Mouse (Mus musculus): ENCODE results near the gene Cldn3. TPM values are rescaled to one million over a fixed set of nuclear protein-coding genes. Genes with fewer than 3 reads are reported as not detected.

Cldn3 gene
- total RNA-seq, 2 experiments from 2014 or later: 0.22 TPM; not detected in 1

GRCm38 (mm10) chr5:134965473-134965851, 20.6 kb upstream of the Cldn3 start:
- intact Hi-C loops (cut with DNase I): loop anchor here (1.0 to 5.0 kb wide), 3 partner anchors 31 to 218 kb away; partner anchors contain the start of gene Eln
- DNase-seq: peak; percentile 72 to 75

GRCm38 (mm10) chr5:134965852-134966821, 19.9 kb upstream of the Cldn3 start:
- intact Hi-C loops (cut with DNase I): loop anchor here (1.0 to 5.0 kb wide), 3 partner anchors 32 to 219 kb away; partner anchors contain the start of gene Eln
- peak; percentile 32 to 52 for DNase-seq

DNA sequence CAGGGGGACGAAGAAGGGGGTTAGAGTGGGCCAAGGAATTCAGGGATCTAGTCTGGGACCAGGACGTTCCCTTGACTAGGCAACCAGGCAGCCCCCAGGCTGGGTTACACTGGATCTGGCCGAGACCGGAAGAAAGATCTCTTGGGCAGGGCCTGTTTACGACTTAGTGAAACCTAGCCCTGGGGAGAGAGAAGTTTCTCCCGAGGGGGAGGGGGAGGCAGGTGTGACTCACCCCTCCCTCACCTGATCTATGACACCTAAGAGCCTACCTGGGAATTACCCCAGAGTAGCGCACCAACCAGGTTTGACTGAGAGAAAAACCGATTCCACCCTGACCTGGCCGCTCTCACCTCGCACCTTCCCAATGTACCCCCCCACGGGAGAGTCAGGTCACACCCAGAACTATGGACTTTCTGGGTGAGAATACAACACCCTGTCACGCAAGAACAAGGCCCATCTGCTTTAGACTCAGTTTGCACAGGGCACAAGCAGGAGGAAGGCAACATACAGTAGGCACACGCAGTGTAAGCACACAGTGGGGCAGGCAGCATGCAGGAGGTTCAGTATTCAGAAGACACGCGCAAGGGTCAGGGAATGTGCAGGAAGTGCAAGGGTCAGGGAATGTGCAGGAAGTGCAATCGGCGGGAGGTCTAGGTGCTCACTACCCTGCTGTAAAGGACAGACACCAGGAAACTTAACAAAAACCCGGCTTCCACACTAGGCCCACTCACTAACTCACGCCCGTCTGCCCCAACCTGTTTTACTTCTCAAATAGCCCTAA, 18.7 kb upstream of the Cldn3 start:
- intact Hi-C loops (cut with DNase I): loop anchor here (5.0 kb wide), 1 partner anchor 220 kb away; the partner anchor contains the start of gene Eln
- no peak for DNase-seq

- no peak for DNase-seq
- intact Hi-C loops (cut with DNase I): no loop called here
Measured at GRCm38 (mm10) chr5:134970671-134971070, 15.3 kb upstream of the Cldn3 start.

DNA sequence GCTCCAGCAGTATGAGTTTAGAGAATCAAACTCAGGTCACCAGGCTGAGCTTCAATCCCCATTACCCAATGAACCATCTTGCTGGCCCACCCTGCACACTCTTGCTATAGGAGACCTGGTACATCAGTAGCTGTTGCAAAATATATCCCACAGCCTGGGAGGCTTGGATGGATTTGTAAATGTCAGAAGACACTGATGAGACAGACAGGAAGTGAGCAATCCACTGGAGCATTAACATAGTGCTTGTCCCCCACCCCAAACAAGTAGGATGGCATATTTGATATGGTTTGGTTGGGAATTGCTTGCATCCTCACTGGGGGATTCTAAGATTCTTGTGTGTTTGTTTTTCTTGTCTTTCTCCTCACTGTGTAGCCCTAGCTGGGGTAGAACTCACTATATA, 12.9 kb upstream of the Cldn3 start:
- no peak for DNase-seq
- intact Hi-C loops (cut with DNase I): no loop called here

- DNase-seq: no peak
- intact Hi-C loops (cut with DNase I): no loop called here
Measured at GRCm38 (mm10) chr5:134973526-134973925, 12.5 kb upstream of the Cldn3 start.

GRCm38 (mm10) chr5:134974294-134974693, 11.7 kb upstream of the Cldn3 start:
- DNase-seq: no peak
- intact Hi-C loops (cut with DNase I): no loop called here

GRCm38 (mm10) chr5:134974921-134975320, 11.1 kb upstream of the Cldn3 start:
- no peak for DNase-seq
- intact Hi-C loops (cut with DNase I): no loop called here

GRCm38 (mm10) chr5:134976164-134976563, 9.8 kb upstream of the Cldn3 start:
- no peak for DNase-seq
- intact Hi-C loops (cut with DNase I): no loop called here

DNA sequence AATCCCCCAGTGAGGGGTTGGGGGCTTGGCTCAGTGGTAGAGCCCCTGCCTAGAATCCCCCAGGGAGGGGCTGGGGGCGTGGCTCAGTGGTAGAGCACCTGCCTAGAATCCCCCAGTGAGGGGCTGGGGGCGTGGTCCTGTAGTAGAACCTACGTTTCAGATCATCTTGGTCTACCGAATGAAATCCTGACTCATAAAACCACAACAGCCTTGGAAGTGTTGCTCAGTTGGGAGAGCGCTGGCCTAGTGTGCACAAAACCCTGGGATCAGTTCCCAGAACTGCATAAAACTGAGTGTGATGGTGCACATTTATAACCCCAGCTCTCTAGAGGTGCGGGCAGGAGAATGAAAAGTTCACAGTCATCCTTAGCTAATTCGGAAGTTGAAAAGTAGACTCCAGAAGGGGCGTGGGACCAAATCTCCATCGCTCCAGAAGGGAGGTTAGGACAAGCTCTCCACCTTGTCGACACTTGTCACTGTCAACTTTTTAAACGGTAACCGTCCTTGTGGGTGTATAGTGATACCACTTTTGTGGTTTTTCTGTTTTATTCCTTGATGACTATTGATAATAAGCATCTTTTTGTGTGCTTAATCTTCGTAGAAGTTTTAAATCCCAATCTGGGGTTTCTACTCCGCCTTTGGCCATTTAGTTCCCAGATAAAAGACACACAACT, 9.3 kb upstream of the Cldn3 start:
- no peak for DNase-seq
- intact Hi-C loops (cut with DNase I): no loop called here

GRCm38 (mm10) chr5:134977837-134978236, 8.2 kb upstream of the Cldn3 start:
- intact Hi-C loops (cut with DNase I): no loop called here
- no peak for DNase-seq

GRCm38 (mm10) chr5:134981149-134981548, 4.9 kb upstream of the Cldn3 start:
- intact Hi-C loops (cut with DNase I): no loop called here
- no peak for DNase-seq

GRCm38 (mm10) chr5:134983111-134983510, 2.9 kb upstream of the Cldn3 start:
- intact Hi-C loops (cut with DNase I): no loop called here

GRCm38 (mm10) chr5:134983771-134984170, 2.2 kb upstream of the Cldn3 start:
- intact Hi-C loops (cut with DNase I): no loop called here

More at GRCm38 (mm10) chr5:134983111-134983510, 2.9 kb upstream of the Cldn3 start:
- no peak for DNase-seq

GRCm38 (mm10) chr5:134986298-134987268, 569 bp downstream of the Cldn3 start:
- no peak for DNase-seq
- intact Hi-C loops (cut with DNase I): no loop called here

More at GRCm38 (mm10) chr5:134983771-134984170, 2.2 kb upstream of the Cldn3 start:
- no peak for DNase-seq

DNA sequence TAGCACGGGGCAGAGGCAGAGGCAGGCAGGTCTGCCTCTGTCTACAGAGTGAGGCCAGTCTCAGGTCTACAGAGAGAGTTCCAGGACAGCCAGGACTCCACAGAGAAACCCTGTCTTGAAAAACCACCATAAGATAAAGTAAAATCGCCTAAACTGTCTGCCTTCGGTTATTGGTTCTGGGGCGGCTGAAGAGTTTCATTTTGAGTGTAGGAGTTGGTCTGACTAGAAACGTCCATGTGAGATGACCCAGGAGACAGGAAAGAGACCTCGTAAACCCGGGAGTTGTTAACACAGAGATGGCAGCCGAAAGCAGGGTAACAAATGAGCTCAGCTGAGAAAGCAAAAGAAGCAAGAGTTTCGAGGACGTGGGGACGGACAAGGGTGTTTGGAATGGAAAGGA, 3.2 kb downstream of the Cldn3 start:
- no peak for DNase-seq
- intact Hi-C loops (cut with DNase I): no loop called here

DNA sequence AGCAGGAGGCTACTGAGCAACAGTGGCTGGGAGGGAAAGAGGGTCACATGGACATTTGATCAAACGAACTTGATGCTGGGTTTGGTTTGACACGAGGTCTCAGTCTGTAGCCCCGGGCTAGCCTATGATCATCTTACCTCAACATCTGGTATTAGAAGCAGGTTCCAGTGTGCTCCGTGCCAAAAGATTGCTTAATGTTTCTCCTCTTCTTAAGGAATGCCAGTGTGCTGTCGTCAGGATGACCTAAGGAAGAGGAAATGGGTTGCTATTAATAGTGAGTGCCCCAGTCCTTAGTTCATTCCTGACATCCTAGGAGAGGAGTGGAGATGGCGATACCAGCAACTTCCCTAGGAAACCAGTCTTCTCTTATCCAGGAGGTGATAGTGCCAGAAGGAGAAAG, 3.7 kb downstream of the Cldn3 start:
- DNase-seq: no peak
- intact Hi-C loops (cut with DNase I): no loop called here

DNA sequence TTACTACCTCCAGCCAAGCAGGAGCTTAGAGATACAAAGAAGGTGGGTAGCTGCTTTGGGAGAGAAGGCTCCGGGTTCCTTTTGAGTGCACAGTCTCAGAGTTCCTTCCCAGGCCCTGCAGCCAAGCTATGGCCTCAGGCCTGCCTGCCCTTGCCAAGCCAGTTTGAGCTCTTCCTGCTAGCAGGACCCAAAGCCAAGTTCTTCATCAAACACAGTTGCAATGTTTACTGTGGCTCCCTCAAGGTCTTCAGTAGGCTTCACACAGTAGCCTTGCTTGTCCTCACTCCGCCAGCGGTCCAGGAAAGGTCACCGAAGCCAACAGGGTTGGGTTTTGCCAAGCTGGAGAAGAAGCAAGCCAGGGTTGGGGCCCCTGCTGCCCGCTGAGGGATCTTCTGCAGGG, 6.6 kb downstream of the Cldn3 start:
- intact Hi-C loops (cut with DNase I): no loop called here
- no peak for DNase-seq

- DNase-seq: no peak
- intact Hi-C loops (cut with DNase I): no loop called here
Measured at GRCm38 (mm10) chr5:134998359-134998758, 12.3 kb downstream of the Cldn3 start.

DNA sequence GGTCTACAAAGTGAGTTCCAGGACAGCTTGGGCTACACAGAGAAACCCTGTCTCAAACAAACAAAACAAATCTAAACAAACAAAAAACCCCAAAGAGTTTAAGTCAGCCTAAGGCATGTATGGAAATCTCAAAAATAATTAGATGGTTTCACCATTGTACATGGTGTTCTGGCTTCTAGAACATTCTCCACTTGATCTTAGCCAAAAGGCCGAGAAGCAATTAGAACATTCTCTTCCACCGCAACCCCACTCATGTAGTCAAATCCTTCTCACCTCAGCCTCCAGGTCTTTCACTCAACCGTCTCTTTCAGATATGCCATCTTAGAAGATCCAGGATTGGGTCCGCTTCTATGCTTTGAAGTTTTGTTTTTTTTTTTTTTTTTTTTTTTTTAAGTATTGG, 13.8 kb downstream of the Cldn3 start:
- no peak for DNase-seq
- intact Hi-C loops (cut with DNase I): no loop called here

All from heart, postnatal 36 days (tissue).